Mouse (Mus musculus) right cerebral cortex, adult 2 months (tissue): Measurements from ENCODE around the gene Lmtk3.
A peak's percentile ranks its signal among the peaks of the same experiment; 100 is the strongest.

ENCODE experiments used
- DNase-seq, 2 experiments: peaks; one replicate each; pipeline ENCODE4 v3.0.0; 2021 to 2022; ENCODE audit warnings: low spot score in 2 of 2

The Lmtk3 gene

DNA sequence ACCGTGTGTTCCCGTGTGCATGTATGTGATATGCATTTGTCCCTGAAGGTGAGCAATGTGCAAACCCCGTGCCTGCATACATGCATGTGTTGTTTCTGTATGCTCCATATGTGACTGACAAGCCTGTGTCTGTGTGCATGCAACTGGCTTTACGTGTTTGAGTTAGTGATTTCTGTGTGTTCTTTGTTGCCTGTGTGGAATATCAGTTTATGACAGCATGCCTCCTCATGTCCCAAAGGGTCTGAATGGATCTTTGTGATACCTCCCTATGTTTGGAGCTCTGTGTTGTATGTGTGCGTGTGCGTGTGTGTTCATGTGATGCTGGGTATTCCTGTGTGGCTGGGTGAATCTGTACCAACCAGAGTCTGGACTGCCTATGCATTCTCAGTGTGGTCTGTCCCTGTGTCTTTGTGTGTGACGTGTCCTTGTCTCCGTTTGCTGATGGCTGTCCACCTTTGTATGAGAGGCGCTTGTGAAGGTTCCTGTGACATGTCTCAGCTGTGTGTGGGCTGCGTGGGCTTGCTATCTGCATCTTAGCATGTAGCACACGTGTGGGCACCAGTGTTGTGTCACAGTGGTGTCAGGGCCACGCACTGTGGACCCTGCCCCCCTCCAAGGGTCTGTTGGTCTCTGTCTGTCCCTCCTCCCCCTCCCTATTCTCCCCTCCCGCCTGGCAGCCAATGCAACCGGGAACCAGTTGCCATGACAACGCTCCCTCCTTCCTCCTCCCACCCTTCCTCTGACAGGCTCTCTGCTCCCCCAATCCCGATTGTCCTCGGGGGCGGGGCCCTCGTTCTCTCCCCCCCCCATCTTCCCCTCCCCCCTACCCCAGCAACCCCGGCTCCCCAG lies 1.2 kb downstream of the Lmtk3 start, which contains the start of gene Sult2b1:
Gene Sult2b1 (minus strand): TSS at position 146 of the 849 bp plus-strand sequence.
- peak; percentile 91 to 96 for DNase-seq

- peak in 1 of 2 experiments; percentile 31 for DNase-seq
Measured at GRCm38 (mm10) chr7:45785388-45786135, 2.0 kb downstream of the Lmtk3 start.

DNA sequence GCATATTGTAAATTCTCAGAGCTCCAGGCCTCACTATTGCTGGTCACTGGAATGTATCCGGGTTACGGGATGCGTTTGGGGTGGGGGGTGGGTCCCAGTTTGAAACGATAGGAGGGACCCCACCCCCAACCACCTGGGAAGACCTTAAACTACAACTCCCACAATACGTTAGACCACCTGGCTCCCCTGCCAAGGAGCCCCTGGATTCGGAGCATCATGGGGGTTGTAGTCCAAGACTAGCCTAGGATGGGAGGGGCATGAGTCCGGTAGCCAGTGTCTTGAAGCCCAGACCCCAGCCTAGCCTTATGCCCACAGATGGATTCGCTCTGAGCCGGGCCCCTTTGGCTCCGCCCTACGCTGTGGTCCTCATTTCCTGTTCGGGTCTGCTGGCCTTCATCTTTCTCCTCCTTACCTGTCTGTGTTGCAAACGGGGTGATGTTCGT lies 2.6 kb downstream of the Lmtk3 start:
- no peak for DNase-seq

DNA sequence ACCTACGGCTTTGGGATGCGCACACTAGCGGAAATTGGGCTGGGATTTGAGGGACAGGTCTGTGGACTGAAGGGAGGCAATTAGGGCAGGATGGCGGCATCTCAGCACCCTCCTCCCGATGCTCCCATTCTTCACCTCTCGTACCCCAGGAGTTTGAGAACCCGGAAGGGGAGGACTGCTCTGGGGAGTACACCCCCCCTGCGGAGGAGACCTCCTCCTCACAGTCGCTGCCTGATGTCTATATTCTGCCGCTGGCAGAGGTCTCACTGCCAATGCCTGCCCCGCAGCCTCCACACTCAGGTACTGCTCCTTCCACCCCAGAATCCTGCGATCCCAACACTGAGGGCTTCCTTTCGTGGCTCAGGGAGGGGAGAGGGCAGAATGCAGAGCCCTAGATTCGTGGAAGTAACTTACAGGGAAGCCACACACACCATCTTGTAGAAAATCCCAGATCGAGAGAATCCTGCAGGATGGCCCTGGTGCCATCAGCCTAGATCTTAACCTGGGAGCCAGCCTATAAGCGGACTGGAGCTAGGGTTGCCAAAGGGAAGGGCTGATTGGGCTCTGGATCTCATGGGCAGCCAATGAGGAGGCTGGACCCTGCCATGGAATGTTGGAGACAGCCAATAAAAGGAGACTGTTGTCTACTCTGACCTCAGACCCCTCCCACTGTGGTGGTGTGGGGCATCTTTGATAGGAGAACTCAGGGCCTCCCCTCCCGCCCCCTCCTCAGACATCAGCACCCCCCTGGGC lies 3.3 kb downstream of the Lmtk3 start:
- DNase-seq: peak in 1 of 2 experiments; percentile 73

- DNase-seq: peak in 1 of 2 experiments; percentile 2
Measured at GRCm38 (mm10) chr7:45787642-45788041, 4.1 kb downstream of the Lmtk3 start.

DNA sequence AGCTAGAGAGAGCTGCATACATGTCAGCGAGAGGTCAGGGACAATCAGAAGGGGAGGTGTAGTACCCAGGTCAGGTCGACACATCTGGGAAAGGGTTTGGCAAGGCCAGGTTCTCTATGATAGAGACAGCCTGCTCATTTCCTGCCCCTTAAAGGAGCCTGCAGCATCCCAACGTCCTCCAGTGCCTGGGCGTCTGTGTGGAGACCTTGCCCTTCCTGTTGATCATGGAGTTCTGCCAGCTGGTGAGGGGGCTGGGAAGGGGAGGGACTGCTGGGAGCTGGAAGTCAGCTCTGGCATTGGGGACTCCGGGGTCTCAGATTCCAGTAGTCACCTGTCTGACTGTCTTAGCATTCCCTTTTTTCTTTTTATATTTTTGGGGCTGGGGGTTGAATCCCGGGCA lies 7.2 kb downstream of the Lmtk3 start:
- peak in 1 of 2 experiments; percentile 2 for DNase-seq

DNA sequence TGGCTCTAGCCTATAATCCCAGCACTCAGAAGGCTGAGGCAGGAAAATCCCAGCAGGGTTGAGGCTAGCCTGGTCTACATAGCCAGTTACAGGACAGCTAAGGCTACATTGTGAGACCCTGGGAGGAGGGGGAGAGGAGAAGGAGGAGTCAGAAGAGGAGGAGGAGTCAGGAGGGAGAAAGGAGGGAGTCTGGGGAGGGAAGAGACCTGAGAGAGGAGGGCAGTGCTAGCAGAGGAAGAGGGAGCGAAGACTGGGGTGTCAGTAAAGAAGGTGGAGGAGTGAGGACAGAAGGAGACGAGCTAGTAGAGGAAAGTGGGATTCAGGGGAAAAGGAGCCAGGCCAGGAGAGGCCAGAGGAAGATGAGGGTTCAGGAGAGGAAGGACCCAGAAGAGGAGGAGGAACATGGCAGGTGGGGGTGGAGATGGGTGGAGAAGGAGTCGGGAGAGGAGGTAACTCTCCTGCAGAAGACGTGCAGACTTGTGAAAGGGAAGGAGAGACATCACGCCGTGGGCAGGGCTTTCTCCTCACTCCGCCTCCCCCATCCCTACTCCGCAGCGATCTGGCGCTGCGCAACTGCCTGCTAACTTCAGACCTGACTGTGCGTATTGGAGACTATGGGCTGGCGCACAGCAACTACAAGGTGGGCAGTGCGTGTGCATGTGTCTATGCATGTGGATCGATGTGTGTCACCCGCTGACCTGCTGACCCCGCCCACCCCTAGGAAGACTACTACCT lies 8.4 kb downstream of the Lmtk3 start:
- DNase-seq: peak in 1 of 2 experiments; percentile 62

DNA sequence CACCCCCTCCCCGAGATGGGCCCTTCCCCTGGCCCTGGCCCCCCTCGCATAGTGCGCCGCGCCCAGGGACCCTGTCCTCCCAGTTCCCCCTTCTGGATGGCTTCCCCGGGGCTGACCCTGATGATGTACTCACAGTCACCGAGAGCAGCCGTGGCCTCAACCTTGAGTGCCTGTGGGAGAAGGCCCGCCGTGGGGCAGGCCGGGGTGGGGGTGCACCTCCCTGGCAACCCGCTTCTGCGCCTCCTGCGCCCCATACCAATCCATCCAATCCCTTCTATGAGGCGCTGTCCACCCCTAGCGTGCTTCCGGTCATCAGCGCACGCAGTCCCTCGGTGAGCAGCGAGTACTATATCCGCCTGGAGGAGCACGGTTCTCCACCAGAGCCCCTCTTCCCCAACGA lies 9.7 kb downstream of the Lmtk3 start:
- peak in 1 of 2 experiments; percentile 2 for DNase-seq

- DNase-seq: no peak
Measured at GRCm38 (mm10) chr7:45793969-45794585, 10.5 kb downstream of the Lmtk3 start.

DNA sequence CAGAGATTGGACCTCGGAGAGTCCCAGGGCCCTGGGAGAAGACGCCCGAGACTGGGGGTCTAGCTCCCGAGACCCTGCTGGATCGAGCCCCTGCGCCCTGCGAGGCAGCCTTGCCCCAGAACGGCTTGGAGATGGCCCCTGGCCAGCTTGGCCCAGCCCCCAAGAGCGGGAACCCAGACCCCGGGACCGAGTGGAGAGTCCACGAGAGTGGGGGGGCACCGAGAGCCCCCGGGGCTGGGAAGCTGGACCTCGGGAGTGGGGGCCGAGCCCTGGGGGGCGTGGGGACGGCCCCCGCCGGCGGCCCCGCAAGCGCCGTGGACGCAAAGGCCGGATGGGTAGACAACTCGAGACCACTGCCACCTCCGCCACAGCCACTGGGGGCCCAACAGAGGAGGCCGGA lies 11.4 kb downstream of the Lmtk3 start:
- DNase-seq: peak in 1 of 2 experiments; percentile 2

- no peak for DNase-seq
Measured at GRCm38 (mm10) chr7:45796950-45797349, 13.4 kb downstream of the Lmtk3 start.

DNA sequence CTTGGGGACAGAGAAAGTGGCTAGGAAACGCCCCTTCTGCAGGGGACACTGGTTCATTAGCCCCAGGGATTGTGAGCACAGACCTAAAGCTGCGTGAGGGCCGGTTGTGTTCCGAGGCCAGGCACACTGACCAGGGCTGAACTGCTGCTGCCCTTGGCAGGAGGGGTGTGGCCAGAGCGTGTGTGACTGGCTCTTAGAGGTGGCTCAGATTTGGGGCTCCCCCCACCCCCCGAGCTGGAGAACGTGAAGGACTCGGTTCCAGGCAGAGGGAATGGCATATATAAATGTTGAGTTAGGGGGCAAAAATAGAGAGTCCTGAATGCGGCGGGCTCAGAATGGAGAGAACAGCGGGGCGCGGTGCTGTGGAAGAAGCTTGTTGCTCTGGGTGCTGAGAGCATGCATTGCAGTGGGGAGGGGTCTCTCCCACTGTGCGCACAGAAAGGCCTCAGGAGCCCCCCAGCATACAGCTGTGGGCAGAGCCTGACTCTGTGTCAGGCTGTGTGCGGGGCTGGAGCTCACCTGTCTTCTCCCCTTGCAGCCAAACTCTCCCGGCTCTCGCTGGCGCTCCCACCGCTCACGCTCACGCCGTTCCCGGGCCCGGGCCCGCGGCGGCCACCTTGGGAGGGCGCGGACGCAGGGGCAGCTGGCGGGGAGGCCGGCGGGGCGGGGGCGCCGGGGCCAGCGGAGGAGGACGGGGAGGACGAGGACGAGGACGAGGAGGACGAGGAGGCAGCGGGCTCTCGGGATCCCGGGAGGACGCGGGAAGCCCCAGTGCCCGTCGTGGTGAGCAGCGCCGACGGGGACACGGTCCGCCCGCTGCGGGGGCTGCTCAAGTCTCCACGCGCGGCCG lies 14.3 kb downstream of the Lmtk3 start:
- DNase-seq: no peak

DNA sequence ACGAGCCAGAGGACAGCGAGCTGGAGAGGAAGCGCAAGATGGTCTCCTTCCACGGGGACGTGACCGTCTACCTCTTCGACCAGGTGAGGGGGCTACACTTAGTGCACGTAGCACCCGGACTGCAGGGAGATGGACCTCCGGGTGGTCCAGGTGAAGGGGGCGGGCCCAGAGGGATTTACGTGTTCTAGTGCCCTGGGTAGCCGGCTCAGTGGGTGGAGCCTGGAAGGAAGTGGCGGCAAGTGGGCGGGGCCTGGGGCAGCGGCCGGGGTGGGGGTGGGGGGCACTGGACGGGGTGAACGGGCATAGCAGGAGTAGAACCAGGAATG lies 14.9 kb downstream of the Lmtk3 start:
- no peak for DNase-seq

- DNase-seq: no peak
Measured at GRCm38 (mm10) chr7:45798931-45799330, 15.4 kb downstream of the Lmtk3 start.

- no peak for DNase-seq
Measured at GRCm38 (mm10) chr7:45800001-45800400, 16.5 kb downstream of the Lmtk3 start.

DNA sequence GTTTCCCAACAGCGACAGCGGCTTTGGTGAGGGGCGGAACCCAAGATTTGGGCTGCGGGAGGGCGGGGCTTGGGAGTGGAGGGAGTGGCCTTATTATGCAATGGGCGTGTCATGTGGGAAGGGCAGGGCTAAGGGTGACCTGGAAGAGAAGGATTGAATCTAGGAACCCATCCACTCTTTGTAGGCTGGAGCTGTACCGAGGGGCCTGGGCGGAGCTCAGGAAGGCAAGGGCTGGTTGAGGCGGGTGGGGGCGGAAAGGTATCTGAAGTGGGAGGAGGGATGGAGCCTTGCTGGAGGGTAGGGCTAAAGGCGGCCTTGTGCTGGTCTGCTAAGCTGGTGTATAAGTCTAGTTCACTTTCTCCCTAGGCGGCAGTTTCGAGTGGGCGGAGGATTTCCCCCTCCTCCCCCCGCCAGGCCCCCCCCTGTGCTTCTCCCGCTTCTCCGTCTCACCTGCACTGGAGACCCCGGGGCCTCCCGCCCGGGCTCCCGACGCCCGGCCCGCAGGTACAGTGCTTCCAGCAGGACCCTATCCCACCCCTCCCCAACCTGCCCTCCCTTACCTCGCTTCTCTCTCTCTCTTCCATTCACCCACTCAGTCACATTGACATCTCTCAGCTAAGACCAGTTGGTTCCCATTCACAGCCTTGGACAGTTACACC lies 17.1 kb downstream of the Lmtk3 start:
- no peak for DNase-seq

- peak; percentile 95 for DNase-seq
Measured at GRCm38 (mm10) chr7:45801348-45801747, 17.8 kb downstream of the Lmtk3 start.

DNA sequence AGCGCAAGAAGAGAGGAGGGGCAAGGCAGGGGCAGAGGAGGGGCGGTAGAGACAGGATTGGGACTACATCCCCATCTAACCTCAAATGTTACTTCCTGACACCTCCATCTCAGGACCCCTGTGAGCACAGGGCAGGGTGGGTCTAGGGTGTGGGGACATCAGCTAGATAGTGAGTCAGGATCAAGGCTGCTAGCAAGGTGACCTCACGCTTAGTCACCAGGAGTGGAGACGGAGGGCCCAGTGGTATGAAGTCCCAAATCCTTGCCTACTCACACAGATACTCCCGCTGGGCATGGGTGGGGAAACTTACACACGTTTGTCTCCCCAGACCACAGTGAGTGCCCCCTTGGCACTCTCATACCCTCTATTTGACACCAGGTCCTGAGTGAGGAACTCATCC lies 19.0 kb downstream of the Lmtk3 start:
- no peak for DNase-seq

DNA sequence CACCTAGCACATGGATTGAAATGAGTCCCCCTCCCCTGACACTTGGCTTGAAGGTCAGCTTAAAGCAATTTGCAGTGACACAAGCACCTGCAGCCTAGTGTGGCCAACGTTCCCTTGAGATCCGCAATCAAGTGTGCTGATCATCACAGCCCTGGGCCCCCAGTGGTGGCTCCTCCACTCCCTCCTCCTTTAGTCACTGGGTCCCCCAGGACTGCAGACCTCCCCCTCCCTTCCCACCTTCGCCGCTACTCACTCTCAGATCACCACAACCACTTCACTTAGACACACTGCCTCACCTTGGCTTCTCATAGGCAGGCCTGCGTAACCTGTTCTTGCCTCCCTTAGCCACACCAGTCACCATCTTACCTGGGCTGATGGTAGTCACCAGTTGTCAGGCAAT lies 22.4 kb downstream of the Lmtk3 start:
- DNase-seq: no peak

DNA sequence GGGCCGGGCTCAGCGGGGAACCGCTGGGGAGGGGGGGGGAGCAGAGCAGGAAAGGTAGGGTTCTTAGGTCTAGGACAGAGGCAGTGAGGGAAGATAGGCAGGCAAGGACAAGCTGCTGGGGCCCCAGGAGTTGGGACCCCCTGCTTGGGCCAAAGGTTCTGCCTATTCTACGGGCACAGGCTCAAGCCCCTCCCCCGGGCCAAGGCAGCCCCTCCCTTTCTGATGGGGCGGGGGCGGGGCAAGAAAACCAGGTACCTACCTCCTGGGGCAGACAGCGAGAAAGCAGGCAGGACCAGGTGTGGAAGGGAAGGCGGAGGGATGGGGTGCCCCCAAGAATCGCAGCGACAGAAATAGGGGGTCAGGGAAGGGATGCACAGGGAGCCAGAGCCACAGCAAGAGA lies 24.9 kb downstream of the Lmtk3 start:
- DNase-seq: no peak
